Mouse (Mus musculus): ENCODE measurements at regions not wholly inside any gene's neighbourhood (a gene's known extent, or its start where the extent isn't known, plus 50 kb on each side); places are given as distances from the start of the nearest gene placed in this dataset.

- TF ChIP-seq CTCF (IDR thresholded peaks at IDR 0.05) (no peak), EP300 (IDR thresholded peaks at IDR 0.05) (no peak)
Observed at GRCm38 (mm10) chr7:129155577-129155976, 101.3 kb upstream of the Plpp4 start.

Measured in lung, postnatal 0 days (tissue).